Mouse (Mus musculus) MEL (cell line): ENCODE results near the gene Tmem54. TPM values are rescaled to one million over a fixed set of nuclear protein-coding genes. Genes with fewer than 3 reads are reported as not detected.

Experiments used
- DNase-seq: peaks from one replicate; pipeline ENCODE4 v3.0.0; 2011; ENCODE audit warnings: low read depth, low spot score
- H3K27ac ChIP-seq: 2 replicates; pipeline ENCODE4 v1.5.1; 2012; ENCODE audit warnings: low read depth, mild to moderate bottlenecking, control low read depth, low read length, moderate library complexity; ENCODE audit not compliant: control insufficient read depth
- H3K27me3 ChIP-seq, 2 experiments: fragments of 150-350 bp in 1 of 2; sonication (generic) in 1 of 2; 2 replicates each; pipeline ENCODE4 v1.6.1; 2012; ENCODE audit warnings: low read length in 2 of 2, mild to moderate bottlenecking in 2 of 2, improper control_type of control experiment in 1 of 2, moderate library complexity in 1 of 2; ENCODE audit not compliant: insufficient read depth in 2 of 2, control insufficient read depth in 1 of 2
- H3K36me3 ChIP-seq, 2 experiments: 2 replicates each; pipeline ENCODE4 v1.6.1; 2012 to 2014; ENCODE audit warnings: low read length in 2 of 2, improper control_type of control experiment in 1 of 2, inconsistent platforms in 1 of 2, mild to moderate bottlenecking in 1 of 2; ENCODE audit not compliant: insufficient read depth in 2 of 2, control insufficient read depth in 1 of 2
- H3K4me1 ChIP-seq, 2 experiments: fragments of 150-350 bp in 1 of 2; sonication (generic) in 1 of 2; 2 replicates each; pipeline ENCODE4 v1.6.1; 2012; ENCODE audit warnings: low read length in 2 of 2, improper control_type of control experiment in 1 of 2, mild to moderate bottlenecking in 1 of 2; ENCODE audit not compliant: insufficient read depth in 2 of 2, control insufficient read depth in 1 of 2
- H3K4me3 ChIP-seq, 2 experiments: fragments of 150-350 bp in 1 of 2; sonication (generic) in 1 of 2; 2 replicates each; pipeline ENCODE4 v1.5.1; 2012; ENCODE audit warnings: low read depth in 2 of 2, low read length in 2 of 2, mild to moderate bottlenecking in 2 of 2, moderate library complexity in 2 of 2, control low read depth in 1 of 2, improper control_type of control experiment in 1 of 2; ENCODE audit not compliant: control insufficient read depth in 1 of 2, insufficient read depth in 1 of 2
- H3K79me2 ChIP-seq: 2 replicates; pipeline ENCODE4 v1.6.1; 2012; ENCODE audit warnings: mild to moderate bottlenecking, low read length, moderate library complexity; ENCODE audit not compliant: control insufficient read depth, poor library complexity, insufficient read depth
- H3K9ac ChIP-seq: 2 replicates; pipeline ENCODE4 v1.6.1; 2012; ENCODE audit warnings: low read depth, mild to moderate bottlenecking, control low read depth, low read length, moderate library complexity; ENCODE audit not compliant: control insufficient read depth, poor library complexity, severe bottlenecking
- H3K9me3 ChIP-seq: fragments of 150-350 bp; sonication (generic); replicated peaks from 2 replicates; pipeline ENCODE4 v1.6.1; 2012; ENCODE audit warnings: mild to moderate bottlenecking, low read length, improper control_type of control experiment, moderate library complexity; ENCODE audit not compliant: insufficient read depth
- CHD2 ChIP-seq: IDR thresholded peaks from 2 replicates; pipeline ENCODE4 v1.6.1; 2011; ENCODE audit warnings: low read length, improper control_type of control experiment
- CTCF ChIP-seq, 3 experiments: IDR thresholded peaks in 2 of 3; conservative IDR thresholded peaks in 1 of 3; 2 replicates each; pipeline ENCODE4 v1.5.1; 2011 to 2012; ENCODE audit warnings: low read length in 3 of 3, low read depth in 2 of 3, mild to moderate bottlenecking in 2 of 3, improper control_type of control experiment in 1 of 3, inconsistent platforms in 1 of 3, mixed read lengths in 1 of 3, moderate library complexity in 1 of 3; ENCODE audit not compliant: control insufficient read depth in 1 of 3, insufficient read depth in 1 of 3, poor library complexity in 1 of 3, severe bottlenecking in 1 of 3
- E2F4 ChIP-seq: IDR thresholded peaks from 2 replicates; pipeline ENCODE4 v1.6.1; 2011; ENCODE audit warnings: low read depth, low read length, improper control_type of control experiment, borderline replicate concordance
- ELF1 ChIP-seq: IDR thresholded peaks from 2 replicates; pipeline ENCODE4 v1.6.1; 2014; ENCODE audit warnings: low read depth, mild to moderate bottlenecking, inconsistent platforms, low read length, improper control_type of control experiment, moderate library complexity
- GABPA ChIP-seq: IDR thresholded peaks from 2 replicates; pipeline ENCODE4 v1.6.1; 2012; ENCODE audit warnings: low read depth, mild to moderate bottlenecking, inconsistent platforms, low read length, improper control_type of control experiment, moderate library complexity
- KAT2A ChIP-seq: conservative IDR thresholded peaks from 2 replicates; pipeline ENCODE4 v1.6.1; 2012; ENCODE audit warnings: low read depth, low read length, improper control_type of control experiment, inconsistent platforms
- MAFK ChIP-seq: IDR thresholded peaks from 2 replicates; pipeline ENCODE4 v1.6.1; 2011; ENCODE audit warnings: low read depth, mild to moderate bottlenecking, low read length, improper control_type of control experiment, borderline replicate concordance
- MAZ ChIP-seq: IDR thresholded peaks from 2 replicates; pipeline ENCODE4 v1.6.1; 2012; ENCODE audit warnings: low read depth, mild to moderate bottlenecking, inconsistent platforms, low read length, improper control_type of control experiment
- MEF2A ChIP-seq: IDR thresholded peaks from 2 replicates; pipeline ENCODE4 v1.6.1; 2014; ENCODE audit warnings: low read depth, mild to moderate bottlenecking, inconsistent platforms, low read length, improper control_type of control experiment; ENCODE audit not compliant: poor library complexity, insufficient replicate concordance, severe bottlenecking; ENCODE audit errors: extremely low read depth
- MYB ChIP-seq: IDR thresholded peaks from 2 replicates; pipeline ENCODE4 v1.6.1; 2011; ENCODE audit warnings: mild to moderate bottlenecking, low read depth, low read length, improper control_type of control experiment
- MYC ChIP-seq: IDR thresholded peaks from 2 replicates; pipeline ENCODE4 v1.6.1; 2011; ENCODE audit warnings: low read depth, mild to moderate bottlenecking, low read length, improper control_type of control experiment, moderate library complexity
- NELFE ChIP-seq: IDR thresholded peaks from 2 replicates; pipeline ENCODE4 v1.6.1; 2011; ENCODE audit warnings: low read depth, low read length, improper control_type of control experiment
- POLR2A ChIP-seq, 2 experiments: IDR thresholded peaks; 2 replicates each; pipeline ENCODE4 v1.6.1; 2011 to 2012; ENCODE audit warnings: low read length in 2 of 2, mild to moderate bottlenecking in 2 of 2, control low read depth in 1 of 2, improper control_type of control experiment in 1 of 2, low read depth in 1 of 2, moderate library complexity in 1 of 2; ENCODE audit not compliant: control insufficient read depth in 1 of 2, insufficient read depth in 1 of 2, poor library complexity in 1 of 2
- POLR2AphosphoS5 ChIP-seq: IDR thresholded peaks from 2 replicates; pipeline ENCODE4 v1.6.1; 2012; ENCODE audit warnings: low read depth, borderline replicate concordance, mild to moderate bottlenecking, inconsistent platforms, low read length, moderate library complexity, mixed read lengths
- TAL1 ChIP-seq: IDR thresholded peaks from 2 replicates; pipeline ENCODE4 v1.6.1; 2012; ENCODE audit warnings: mild to moderate bottlenecking, inconsistent platforms, low read length, moderate library complexity, mixed read lengths
- TBP ChIP-seq: IDR thresholded peaks from 2 replicates; pipeline ENCODE4 v1.8.0; 2011; ENCODE audit warnings: low read depth, low read length, improper control_type of control experiment
- UBTF ChIP-seq: IDR thresholded peaks from 2 replicates; pipeline ENCODE4 v1.6.1; 2012; ENCODE audit warnings: low read depth, mild to moderate bottlenecking, inconsistent platforms, low read length, improper control_type of control experiment, moderate library complexity, borderline replicate concordance; ENCODE audit not compliant: insufficient read depth
- ZC3H11A ChIP-seq: IDR thresholded peaks from 2 replicates; pipeline ENCODE4 v1.6.1; 2012; ENCODE audit warnings: low read depth, mild to moderate bottlenecking, inconsistent platforms, low read length, improper control_type of control experiment
- ZKSCAN1 ChIP-seq: IDR thresholded peaks from 2 replicates; pipeline ENCODE4 v1.6.1; 2012; ENCODE audit warnings: low read depth, mild to moderate bottlenecking, inconsistent platforms, low read length, improper control_type of control experiment, moderate library complexity
- polyA plus RNA-seq, 2 experiments: library from polyadenylated mRNA; stranded (reverse) in 1 of 2; unstranded in 1 of 2; fragments of >175 nt in 1 of 2; fragments of >200 nt in 1 of 2; gene quantifications; 2 replicates each; pipeline versions ENCODE4 v1.2.1 to v1.2.4; 2012; ENCODE audit warnings: low replicate concordance in 2 of 2, low read depth in 1 of 2; ENCODE audit not compliant: insufficient read length in 2 of 2, insufficient read depth in 1 of 2, missing spikeins in 1 of 2
- total RNA-seq: library from RNA; depleted of rRNA; stranded (reverse); fragments of 300-350 nt; gene quantifications from 2 replicates; pipeline ENCODE4 v1.2.3, GENCODE M21; 2012

Tmem54 gene
- total and polyA plus RNA-seq, 3 experiments: not detected

- no peak for DNase-seq
- H3K27ac ChIP-seq: no peak within 1 kb of the TSS
- peaks cover 0 to 10% of the 10 kb centered on the region in 2 experiments; a peak in 2 of 4 replicates for H3K4me1 ChIP-seq
- H3K27me3 ChIP-seq: 0 out of 4 replicates have a peak, but pooled peaks cover 0 to 1% of the 10 kb centered on the region in 2 experiments
- H3K9ac ChIP-seq: no peak within 1 kb of the TSS
- H3K79me2 ChIP-seq: no peaks in the 10 kb centered on the region; the same call in 1 of the 2 replicates
- H3K36me3 ChIP-seq: peaks cover 0 to 3% of the 10 kb centered on the region in 2 experiments; a peak in 1 of 4 replicates
- H3K4me3 ChIP-seq: no peak within 1 kb of the TSS
- H3K9me3 ChIP-seq: no peaks in the 10 kb centered on the region
- no peak for TF ChIP-seq TBP
- TF ChIP-seq E2F4: no peak
- TF ChIP-seq MYC: no peak
- TF ChIP-seq POLR2AphosphoS5: no peak
- no peak for TF ChIP-seq NELFE
- TF ChIP-seq POLR2A (IDR thresholded peaks at IDR 0.05; ENCODE audit: control insufficient read depth in 1 of 2, insufficient read depth in 1 of 2, low read depth in 1 of 2, low read length in 2 of 2, poor library complexity in 1 of 2): no peak
- TF ChIP-seq MYB: no peak
- TF ChIP-seq CTCF (IDR thresholded peaks at IDR 0.05 in 2 of 3, conservative IDR thresholded peaks at IDR 0.05 in 1 of 3; ENCODE audit: control insufficient read depth in 1 of 3, insufficient read depth in 1 of 3, low read depth in 2 of 3, low read length in 3 of 3, poor library complexity in 1 of 3, severe bottlenecking in 1 of 3): no peak
- TF ChIP-seq MAZ: no peak
- no peak for TF ChIP-seq ZKSCAN1
- TF ChIP-seq CHD2: no peak
- no peak for TF ChIP-seq MAFK
- TF ChIP-seq KAT2A: no peak
- no peak for TF ChIP-seq GABPA
- no peak for TF ChIP-seq UBTF
- TF ChIP-seq TAL1: no peak
- TF ChIP-seq ELF1: no peak
These were observed 16.3 kb downstream of the Tmem54 start, which contains the start of gene Hpca for GRCm38 (mm10) chr4:129121569-129122086. Gene Hpca (minus strand): TSS chr4:129122036.

GRCm38 (mm10) chr4:129122107-129122506 is 16.8 kb downstream of the Tmem54 start:
- no peaks in the 10 kb centered on the region; the same call in 1 of the 2 replicates for H3K79me2 ChIP-seq

More at GRCm38 (mm10) chr4:129122107-129122506, 16.8 kb downstream of the Tmem54 start:
- Histone ChIP-seq H3K9ac (no peak overlapping the region), H3K9me3 (no peaks in the 10 kb centered on the region), H3K36me3 (peaks cover 0 to 3% of the 10 kb centered on the region in 2 experiments; a peak in 1 of 4 replicates), H3K4me1 (peaks cover 0 to 10% of the 10 kb centered on the region in 2 experiments; a peak in 2 of 4 replicates), H3K27me3 (0 out of 4 replicates have a peak, but pooled peaks cover 0 to 1% of the 10 kb centered on the region in 2 experiments), H3K4me3 (no peak overlapping the region), H3K27ac (no peak overlapping the region)
- no peak for DNase-seq
- TF ChIP-seq ZC3H11A (no peak), ELF1 (no peak), MEF2A (no peak), MYB (no peak), TAL1 (no peak), GABPA (no peak), MAZ (no peak)
